Comparison of ENCODE assay signal across 10 mouse cellular contexts in genomic region chr10:42763246-42763645, GRCm38 (mm10). TPM values are rescaled to one million over a fixed set of nuclear protein-coding genes. Genes with fewer than 3 reads are reported as not detected.
DNase-seq lines count a peak whose midpoint lies in the region; ATAC-seq and TF ChIP-seq lines count a peak whose summit lies in the region.
"Had no signal": no experiment of that assay in that cellular context is flagged by ENCODE, and none has a peak within 500 bp of the region (broad histone marks: within the 10 kb centered on the region; RNA-seq: fewer than 3 reads in every experiment).

No protein-coding gene starts in this region.

- H3K27me3 ChIP-seq in kidney, embryonic 15.5 days = no peaks in the 10 kb centered on the region
- no peaks in the 10 kb centered on the region for H3K27me3 ChIP-seq in embryonic facial prominence, embryonic 14.5 days (replicated peaks; ENCODE audit: control insufficient read depth, insufficient read depth, low read length)
- no peaks in the 10 kb centered on the region for H3K27me3 ChIP-seq in intestine, embryonic 16.5 days (replicated peaks; ENCODE audit: control insufficient read depth, insufficient read depth, low read length)
- no peaks in the 10 kb centered on the region for H3K27me3 ChIP-seq in myocyte (ENCODE audit: control insufficient read depth, insufficient read depth, insufficient read length)
- H3K27me3 ChIP-seq: Patski had no signal

- peaks cover 24% of the 10 kb centered on the region for H3K4me1 ChIP-seq in kidney, embryonic 15.5 days
- H3K4me1 ChIP-seq in embryonic facial prominence, embryonic 14.5 days (ENCODE audit: control insufficient read depth, insufficient read depth, low read length) = peaks cover 14% of the 10 kb centered on the region
- peaks cover 22% of the 10 kb centered on the region for H3K4me1 ChIP-seq in intestine, embryonic 16.5 days (ENCODE audit: control insufficient read depth, insufficient read depth, low read length)

- no peak for DNase-seq in kidney, adult 11 months
- no peak for DNase-seq in embryonic facial prominence, embryonic 14.5 days (ENCODE audit: low spot score)
- no peak for DNase-seq in ovary, adult 18-20 months (ENCODE audit: low spot score)
- DNase-seq in spleen, postnatal 4 days (ENCODE audit: low spot score in 2 of 2) = no peak
- DNase-seq in spleen, postnatal 36 days (ENCODE audit: low spot score in 2 of 2) = no peak
- DNase-seq: cerebellum, adult 18-20 months had no signal

- H3K36me3 ChIP-seq in kidney, embryonic 15.5 days = no peaks in the 10 kb centered on the region; the same call in 1 of the 2 replicates
- H3K36me3 ChIP-seq in embryonic facial prominence, embryonic 14.5 days (ENCODE audit: control insufficient read depth, insufficient read depth, low read length) = no peaks in the 10 kb centered on the region
- H3K36me3 ChIP-seq in intestine, embryonic 16.5 days (ENCODE audit: control insufficient read depth, insufficient read depth, low read length) = no peaks in the 10 kb centered on the region
- no peaks in the 10 kb centered on the region for H3K36me3 ChIP-seq in myocyte (ENCODE audit: control insufficient read depth, insufficient read depth)

- H3K27ac ChIP-seq in kidney, embryonic 15.5 days = no peak overlapping the region
- no peak overlapping the region for H3K27ac ChIP-seq in embryonic facial prominence, embryonic 14.5 days (replicated peaks; ENCODE audit: low read depth, low read length)
- no peak overlapping the region for H3K27ac ChIP-seq in intestine, embryonic 16.5 days (ENCODE audit: low read length)

- ATAC-seq in kidney, embryonic 15.5 days (replicated peaks; ENCODE audit: low FRiP score) = no peak
- no peak for ATAC-seq in embryonic facial prominence, embryonic 14.5 days (ENCODE audit: low read depth)
- no peak for ATAC-seq in intestine, embryonic 16.5 days
- ATAC-seq: Patski had no signal

- no peak for TF ChIP-seq POLR2A in myocyte (IDR thresholded peaks at IDR 0.05; ENCODE audit: insufficient read length, low read depth)

- no peaks in the 10 kb centered on the region for H3K9me3 ChIP-seq in kidney, embryonic 15.5 days (replicated peaks)
- H3K9me3 ChIP-seq in embryonic facial prominence, embryonic 14.5 days (ENCODE audit: control insufficient read depth, low read length) = no peaks in the 10 kb centered on the region
- H3K9me3 ChIP-seq in intestine, embryonic 16.5 days (ENCODE audit: control insufficient read depth, low read length) = no peaks in the 10 kb centered on the region

- H3ac ChIP-seq in myocyte (ENCODE audit: control insufficient read depth, insufficient read length) = no peak overlapping the region

- WGBS in kidney, embryonic 15.5 days = 47% methylated on average over 4 of the region's 4 CpGs
- WGBS in embryonic facial prominence, embryonic 14.5 days = 42% methylated on average over 4 of the region's 4 CpGs
- WGBS in intestine, embryonic 16.5 days = 45% methylated on average over 4 of the region's 4 CpGs

- peaks cover 66% of the 10 kb centered on the region for H3K79me2 ChIP-seq in myocyte (ENCODE audit: control insufficient read depth, insufficient read depth)

- peak overlapping the region; percentile 69 for H3K4me2 ChIP-seq in kidney, embryonic 15.5 days
- peak overlapping the region; percentile 75 for H3K4me2 ChIP-seq in embryonic facial prominence, embryonic 14.5 days (ENCODE audit: low read depth, low read length)
- H3K4me2 ChIP-seq in intestine, embryonic 16.5 days (ENCODE audit: low read depth, low read length) = peak overlapping the region; percentile 69
- H3K4me2 ChIP-seq in myocyte (ENCODE audit: low read depth) = peak overlapping the region; percentile 79

- peak overlapping the region; percentile 97; the same call in 1 of the 2 replicates for H3K9ac ChIP-seq in kidney, embryonic 15.5 days
- H3K9ac ChIP-seq in embryonic facial prominence, embryonic 14.5 days (ENCODE audit: low read depth, low read length) = peak overlapping the region; percentile 99
- peak overlapping the region; percentile 46; the same call in 1 of the 2 replicates for H3K9ac ChIP-seq in intestine, embryonic 16.5 days (ENCODE audit: low read depth, low read length)

- H3K4me3 ChIP-seq in kidney, embryonic 15.5 days (replicated peaks) = peak overlapping the region; percentile 96
- H3K4me3 ChIP-seq in embryonic facial prominence, embryonic 14.5 days (ENCODE audit: low read depth, low read length) = peak overlapping the region; percentile 90
- peak overlapping the region; percentile 31 for H3K4me3 ChIP-seq in intestine, embryonic 16.5 days (ENCODE audit: low read length)
- H3K4me3 ChIP-seq in myocyte = peak overlapping the region; percentile 70

TF ChIP-seq in myocyte, 11 proteins besides CTCF, POLR2A, EP300 and RAD21:
- no peak for TF ChIP-seq REST (IDR thresholded peaks at IDR 0.05; ENCODE audit: insufficient read depth, insufficient read length)
- no peak for TF ChIP-seq MAX (IDR thresholded peaks at IDR 0.05; ENCODE audit: low read depth)
- TF ChIP-seq E2F4 (IDR thresholded peaks at IDR 0.05; ENCODE audit: insufficient read depth) = no peak
- TF ChIP-seq MYOG (IDR thresholded peaks at IDR 0.05; ENCODE audit: control insufficient read depth in 1 of 3, insufficient read depth in 1 of 3, insufficient read length in 2 of 3, low read depth in 2 of 3) = no peak
- no peak for TF ChIP-seq MYOD1 (IDR thresholded peaks at IDR 0.05; ENCODE audit: control insufficient read depth in 1 of 3, insufficient read length in 2 of 3, low read depth in 2 of 3)

RNA-seq across cellular contexts. Expression of gene Sec63, which starts 1.9 kb away (rescaled TPM):
- polyA plus RNA-seq in kidney, embryonic 15.5 days (2015; fragmentation: Nextera tagmentation; extraction: Ambion mirVana) = 23.6 and 25.1 TPM in 2 replicates
- 25.6 and 26.5 TPM in 2 replicates for polyA plus RNA-seq in embryonic facial prominence, embryonic 14.5 days (2014; fragmentation: Nextera tagmentation; extraction: Ambion mirVana)
- 22.3 and 25.9 TPM in 2 replicates for polyA plus RNA-seq in intestine, embryonic 16.5 days (2015; fragmentation: Nextera tagmentation; extraction: Ambion mirVana)
- polyA plus RNA-seq in myocyte (2012; fragmentation: generic; extraction: Trizol) = 22.7 TPM

Comparison
In these comparisons a context has a peak if more than half of its experiments do, and no peak if none do; other contexts are left out.
1. H3K4me3 ChIP-seq: peak in every context shown above with its lines; median percentile 96 in kidney, embryonic 15.5 days; 90 in embryonic facial prominence, embryonic 14.5 days; 70 in myocyte; 31 in intestine, embryonic 16.5 days.
2. H3K9ac ChIP-seq: peak in every context shown above with its lines; median percentile 99 in embryonic facial prominence, embryonic 14.5 days; 97 in kidney, embryonic 15.5 days; 46 in intestine, embryonic 16.5 days.